Mouse (Mus musculus): ENCODE measurements around the gene Pkn1. TPM values are rescaled to one million over a fixed set of nuclear protein-coding genes. Genes with fewer than 3 reads are reported as not detected.

Pkn1 gene
- polyA plus RNA-seq, 1 experiment from 2014 or later: 25.1 TPM

DNA sequence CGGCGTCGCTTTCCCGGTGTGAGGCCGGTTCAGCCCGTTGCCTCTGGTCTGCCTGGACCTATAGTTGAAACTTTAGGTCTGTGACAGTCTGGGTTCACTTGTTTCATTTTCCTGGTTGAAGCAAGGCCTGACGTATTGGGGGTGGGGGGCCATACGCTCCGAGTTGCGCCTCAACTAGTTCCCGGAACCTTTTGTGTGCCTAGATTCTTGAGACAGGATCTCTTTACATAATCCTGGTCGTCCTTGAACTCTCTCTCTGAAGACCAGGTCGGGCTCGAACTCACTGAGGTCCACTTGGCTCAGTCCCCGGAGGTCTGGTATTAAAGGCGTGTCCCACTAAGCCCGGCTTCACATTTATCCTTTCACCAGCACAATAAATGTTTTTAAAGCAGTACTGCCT is 16.8 kb upstream of the Pkn1 start:
- H3K36me3 ChIP-seq (ENCODE audit: control insufficient read depth, insufficient read depth, low read length): peaks cover 11% of the 10 kb centered on the region
- no peaks in the 10 kb centered on the region for H3K9me3 ChIP-seq (ENCODE audit: control insufficient read depth, low read length)
- peak overlapping the region; percentile 79 for H3K4me2 ChIP-seq (ENCODE audit: low read depth, low read length)
- ATAC-seq (ENCODE audit: low read depth): no peak
- H3K4me1 ChIP-seq (ENCODE audit: control insufficient read depth, insufficient read depth, low read length): peaks cover 16% of the 10 kb centered on the region; the same call in 1 of the 2 replicates
- H3K27me3 ChIP-seq (ENCODE audit: control insufficient read depth, insufficient read depth, low read length): no peaks in the 10 kb centered on the region
- H3K9ac ChIP-seq (replicated peaks; ENCODE audit: low read depth, low read length): peak overlapping the region; percentile 69
- 1% methylated on average over 17 of the region's 17 CpGs for WGBS
- H3K27ac ChIP-seq (ENCODE audit: low read depth, low read length): peak overlapping the region; percentile 85
- H3K4me3 ChIP-seq (ENCODE audit: low read depth, low read length): peak overlapping the region; percentile 70

DNA sequence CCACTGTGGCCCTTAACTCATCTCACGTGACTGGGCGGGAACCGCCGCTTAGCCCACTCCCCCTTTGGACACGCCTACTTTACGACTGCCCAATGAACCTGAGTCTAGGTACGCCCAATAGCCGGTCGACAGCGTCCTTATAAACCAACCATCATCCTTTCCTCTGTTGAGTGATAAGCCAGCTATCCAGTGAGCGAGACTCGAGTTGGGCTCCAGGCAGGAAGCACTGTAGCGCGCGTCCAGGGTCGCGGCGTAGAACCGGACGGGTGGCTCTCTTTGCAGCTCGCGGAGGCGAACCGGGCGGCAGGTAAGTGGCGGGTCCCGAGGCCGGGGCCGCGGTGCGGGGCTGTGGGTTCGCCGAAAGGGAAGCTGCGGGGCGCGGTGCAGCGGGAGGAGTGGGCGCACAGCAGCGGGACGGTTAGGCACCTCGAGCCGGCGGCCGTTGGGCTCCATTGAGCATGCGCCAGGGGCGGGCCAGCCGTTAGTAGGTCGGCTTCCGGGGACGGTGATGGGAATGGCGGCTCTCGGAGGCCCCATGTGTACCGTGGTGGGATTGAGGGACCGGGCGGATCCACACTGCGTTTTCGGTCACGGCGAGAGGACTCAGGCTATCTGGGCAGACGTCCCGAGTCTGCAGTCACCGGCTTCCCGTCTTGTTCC is 16.2 kb upstream of the Pkn1 start, which contains the start of gene Ddx39:
Ddx39 (plus strand) TSS at position 147 of the 660 bp plus-strand sequence.
- Histone ChIP-seq H3K27ac (ENCODE audit: low read depth, low read length) (peak within 1 kb of the TSS; percentile 85), H3K27me3 (ENCODE audit: control insufficient read depth, insufficient read depth, low read length) (no peaks in the 10 kb centered on the region), H3K4me2 (ENCODE audit: low read depth, low read length) (peak within 1 kb of the TSS; percentile 79), H3K9ac (replicated peaks; ENCODE audit: low read depth, low read length) (peak within 1 kb of the TSS; percentile 69), H3K36me3 (ENCODE audit: control insufficient read depth, insufficient read depth, low read length) (peaks cover 5% of the 10 kb centered on the region; the same call in 1 of the 2 replicates), H3K9me3 (ENCODE audit: control insufficient read depth, low read length) (no peaks in the 10 kb centered on the region), H3K4me1 (ENCODE audit: control insufficient read depth, insufficient read depth, low read length) (peaks cover 16% of the 10 kb centered on the region; the same call in 1 of the 2 replicates), H3K4me3 (ENCODE audit: low read depth, low read length) (peak within 1 kb of the TSS; percentile 70)
- ATAC-seq (ENCODE audit: low read depth): peak; percentile 100
- under 1% methylated on average over 63 of the region's 63 CpGs for WGBS

DNA sequence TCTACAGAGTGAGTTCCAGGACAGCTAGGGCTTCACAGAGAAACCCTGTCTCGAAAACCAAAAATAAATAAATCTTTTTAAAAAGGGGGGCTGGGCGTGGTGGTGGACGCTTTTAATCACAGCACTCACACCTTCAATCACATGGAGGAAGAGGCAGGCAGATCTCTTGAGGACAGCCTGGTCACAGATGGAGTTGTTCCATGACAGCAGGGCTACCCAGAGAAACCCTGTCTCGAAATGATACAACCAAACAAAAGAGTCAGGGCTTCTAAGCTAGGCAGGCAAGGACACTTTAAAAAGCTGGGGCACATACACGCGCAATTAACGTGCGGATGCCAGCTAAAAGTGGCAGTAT is 15.7 kb upstream of the Pkn1 start:
- ATAC-seq (ENCODE audit: low read depth): no peak; the same call in 1 of the 2 replicates
- 16% methylated on average over 8 of the region's 8 CpGs for WGBS
- no peaks in the 10 kb centered on the region for H3K27me3 ChIP-seq (ENCODE audit: control insufficient read depth, insufficient read depth, low read length)

DNA sequence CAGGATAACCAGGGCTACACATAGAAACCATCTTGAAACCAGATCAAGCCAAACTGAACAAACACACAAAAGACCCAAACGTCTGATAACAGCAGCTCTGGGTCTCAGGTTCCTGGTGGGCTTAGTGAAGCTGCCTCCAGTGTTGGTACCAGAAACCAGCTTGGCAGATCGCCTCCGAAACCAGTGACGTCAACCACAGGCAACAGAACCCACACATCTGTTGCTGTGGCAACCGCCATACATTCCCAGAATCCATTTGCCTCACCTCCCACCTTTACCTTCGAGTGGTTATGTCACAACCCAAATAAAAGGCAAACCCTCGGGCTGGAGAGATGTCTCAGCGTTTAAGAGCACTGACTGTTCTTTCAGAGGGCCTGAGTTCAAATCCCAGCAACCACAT is 8.6 kb upstream of the Pkn1 start:
- Histone ChIP-seq H3K4me1 (ENCODE audit: control insufficient read depth, insufficient read depth, low read length) (no peaks in the 10 kb centered on the region), H3K9ac (replicated peaks; ENCODE audit: low read depth, low read length) (no peak overlapping the region), H3K4me3 (ENCODE audit: low read depth, low read length) (no peak overlapping the region), H3K27me3 (ENCODE audit: control insufficient read depth, insufficient read depth, low read length) (no peaks in the 10 kb centered on the region), H3K36me3 (ENCODE audit: control insufficient read depth, insufficient read depth, low read length) (no peaks in the 10 kb centered on the region), H3K27ac (ENCODE audit: low read depth, low read length) (no peak overlapping the region), H3K4me2 (ENCODE audit: low read depth, low read length) (no peak overlapping the region), H3K9me3 (ENCODE audit: control insufficient read depth, low read length) (no peaks in the 10 kb centered on the region)
- WGBS: 82% methylated on average over 8 of the region's 8 CpGs
- no peak for ATAC-seq (ENCODE audit: low read depth)

More for the DNA sequence above, 15.7 kb upstream of the Pkn1 start:
- peak overlapping the region; percentile 85 for H3K27ac ChIP-seq (ENCODE audit: low read depth, low read length)
- 0 out of 2 replicates have a peak, but pooled peaks cover 2% of the 10 kb centered on the region for H3K36me3 ChIP-seq (ENCODE audit: control insufficient read depth, insufficient read depth, low read length)
- peak overlapping the region; percentile 70 for H3K4me3 ChIP-seq (ENCODE audit: low read depth, low read length)
- H3K9ac ChIP-seq (replicated peaks; ENCODE audit: low read depth, low read length): no peak overlapping the region
- H3K9me3 ChIP-seq (ENCODE audit: control insufficient read depth, low read length): no peaks in the 10 kb centered on the region
- H3K4me1 ChIP-seq (ENCODE audit: control insufficient read depth, insufficient read depth, low read length): peaks cover 16% of the 10 kb centered on the region; the same call in 1 of the 2 replicates
- peak overlapping the region; percentile 79 for H3K4me2 ChIP-seq (ENCODE audit: low read depth, low read length)

DNA sequence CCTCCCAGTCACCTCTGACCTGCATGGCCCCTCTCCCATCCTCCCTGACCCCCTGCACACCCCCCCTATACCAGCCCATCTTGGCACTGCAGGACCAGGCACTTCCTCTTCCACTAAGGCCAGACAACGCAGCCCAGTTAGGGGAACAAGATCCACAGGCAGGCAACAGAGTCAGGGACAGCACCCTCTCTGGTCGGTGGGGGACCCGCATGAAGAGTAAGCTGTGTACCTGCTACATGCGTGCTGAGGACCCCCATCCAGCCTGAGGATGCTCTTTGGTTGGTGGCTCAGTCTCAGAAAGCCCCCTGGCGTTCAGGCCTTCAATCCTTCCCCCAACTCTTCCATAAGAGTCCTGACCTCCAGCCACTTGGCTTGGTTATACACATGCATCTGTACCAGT is 7.4 kb upstream of the Pkn1 start:
- H3K9ac ChIP-seq (replicated peaks; ENCODE audit: low read depth, low read length): no peak overlapping the region
- WGBS: 62% methylated on average over 5 of the region's 5 CpGs
- ATAC-seq (ENCODE audit: low read depth): no peak
- no peak overlapping the region for H3K4me2 ChIP-seq (ENCODE audit: low read depth, low read length)
- no peak overlapping the region for H3K27ac ChIP-seq (ENCODE audit: low read depth, low read length)
- H3K4me1 ChIP-seq (ENCODE audit: control insufficient read depth, insufficient read depth, low read length): no peaks in the 10 kb centered on the region
- H3K27me3 ChIP-seq (ENCODE audit: control insufficient read depth, insufficient read depth, low read length): no peaks in the 10 kb centered on the region
- no peak overlapping the region for H3K4me3 ChIP-seq (ENCODE audit: low read depth, low read length)
- H3K36me3 ChIP-seq (ENCODE audit: control insufficient read depth, insufficient read depth, low read length): no peaks in the 10 kb centered on the region
- H3K9me3 ChIP-seq (ENCODE audit: control insufficient read depth, low read length): no peaks in the 10 kb centered on the region

DNA sequence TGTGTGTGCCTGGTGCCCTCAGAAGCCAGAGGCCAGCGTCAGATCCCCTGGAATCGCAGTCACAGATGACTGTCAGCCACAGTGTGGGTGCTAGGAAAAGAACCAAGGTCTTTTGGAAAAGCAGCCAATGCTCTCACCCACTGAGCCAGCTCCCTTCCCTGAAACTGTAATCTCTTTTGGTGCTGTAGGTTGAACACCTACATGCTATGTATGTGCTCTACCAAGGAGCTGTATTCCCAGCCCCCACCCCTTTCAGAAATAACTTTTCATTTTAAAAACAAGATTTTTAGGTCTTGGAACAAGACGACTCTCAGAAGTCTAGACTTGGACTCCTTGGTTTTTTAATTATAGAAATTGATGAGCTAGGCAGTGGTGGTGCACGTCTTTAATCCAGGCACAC is 4.4 kb upstream of the Pkn1 start:
- ATAC-seq (ENCODE audit: low read depth): no peak
- Histone ChIP-seq H3K4me1 (ENCODE audit: control insufficient read depth, insufficient read depth, low read length) (peaks cover 4% of the 10 kb centered on the region; the same call in 1 of the 2 replicates), H3K27me3 (ENCODE audit: control insufficient read depth, insufficient read depth, low read length) (no peaks in the 10 kb centered on the region), H3K4me2 (ENCODE audit: low read depth, low read length) (no peak overlapping the region), H3K4me3 (ENCODE audit: low read depth, low read length) (no peak overlapping the region), H3K36me3 (ENCODE audit: control insufficient read depth, insufficient read depth, low read length) (no peaks in the 10 kb centered on the region), H3K27ac (ENCODE audit: low read depth, low read length) (no peak overlapping the region), H3K9ac (replicated peaks; ENCODE audit: low read depth, low read length) (no peak overlapping the region), H3K9me3 (ENCODE audit: control insufficient read depth, low read length) (no peaks in the 10 kb centered on the region)
- WGBS: 85% methylated on average over 4 of the region's 4 CpGs

DNA sequence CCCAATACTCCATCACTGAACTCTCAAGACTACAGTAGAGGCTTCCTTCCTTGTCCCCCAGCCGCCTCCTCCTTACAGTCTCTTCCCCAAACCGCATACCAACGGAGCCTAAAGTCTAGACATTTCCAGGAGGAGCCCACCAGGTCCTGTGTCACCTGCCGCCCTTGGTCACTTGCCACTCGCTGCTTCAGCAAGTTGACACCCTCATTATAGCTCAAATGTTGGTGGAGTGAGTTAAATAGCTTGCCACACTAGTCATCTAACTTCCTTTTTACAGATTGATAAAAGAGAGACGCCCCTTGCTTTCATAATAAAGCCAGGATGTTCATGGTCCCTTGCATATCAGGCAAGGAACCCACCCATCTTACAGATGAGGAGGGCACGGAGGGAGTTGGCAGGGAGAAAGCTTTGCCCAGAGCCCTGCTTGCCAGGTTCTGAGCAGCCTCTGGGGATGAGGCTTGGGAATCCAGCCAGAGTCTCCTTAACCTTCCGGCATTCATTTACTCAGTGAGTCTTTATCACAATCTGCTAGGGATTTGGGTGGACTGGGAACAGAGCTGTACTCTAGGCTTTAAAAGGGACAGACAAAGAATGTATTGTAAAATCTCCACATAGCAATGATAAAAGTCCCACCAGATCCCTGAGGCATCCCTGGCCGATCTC is 1.6 kb upstream of the Pkn1 start:
- no peak overlapping the region for H3K4me2 ChIP-seq (ENCODE audit: low read depth, low read length)
- no peak for ATAC-seq (ENCODE audit: low read depth)
- H3K4me1 ChIP-seq (ENCODE audit: control insufficient read depth, insufficient read depth, low read length): peaks cover 17% of the 10 kb centered on the region
- H3K27me3 ChIP-seq (ENCODE audit: control insufficient read depth, insufficient read depth, low read length): no peaks in the 10 kb centered on the region
- H3K9ac ChIP-seq (replicated peaks; ENCODE audit: low read depth, low read length): no peak overlapping the region
- no peak overlapping the region for H3K27ac ChIP-seq (ENCODE audit: low read depth, low read length)
- H3K4me3 ChIP-seq (ENCODE audit: low read depth, low read length): no peak overlapping the region
- H3K9me3 ChIP-seq (ENCODE audit: control insufficient read depth, low read length): no peaks in the 10 kb centered on the region
- no peaks in the 10 kb centered on the region for H3K36me3 ChIP-seq (ENCODE audit: control insufficient read depth, insufficient read depth, low read length)
- whole genome bisulfite sequencing: 77% methylated on average over 9 of the region's 9 CpGs

DNA sequence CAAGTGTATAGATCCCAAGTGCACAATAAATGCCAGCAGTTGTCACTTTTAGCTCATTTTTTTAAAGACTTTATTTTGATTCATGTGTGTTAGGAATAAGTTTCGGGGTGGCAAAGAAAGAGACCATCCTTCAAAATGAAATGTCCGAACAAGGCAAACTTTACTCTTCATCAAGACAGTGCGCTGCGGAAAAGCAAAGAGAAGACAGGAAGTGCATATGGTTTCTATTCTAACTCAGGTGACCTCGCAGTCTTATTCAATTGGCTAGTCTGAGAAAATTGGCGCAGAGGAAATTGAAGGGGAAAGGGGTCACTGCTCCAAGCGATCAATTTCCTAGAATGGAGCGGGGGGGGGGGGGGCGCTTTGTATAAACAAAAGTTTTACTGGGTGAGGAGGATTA is 587 bp upstream of the Pkn1 start:
- H3K4me3 ChIP-seq (ENCODE audit: low read depth, low read length): peak overlapping the region; percentile 91
- 0 out of 2 replicates have a peak overlapping the region, but pooled peaks have one; percentile 22 for H3K27ac ChIP-seq (ENCODE audit: low read depth, low read length)
- 43% methylated on average over 9 of the region's 9 CpGs for WGBS
- peak overlapping the region; percentile 95 for H3K9ac ChIP-seq (replicated peaks; ENCODE audit: low read depth, low read length)
- no peaks in the 10 kb centered on the region for H3K36me3 ChIP-seq (ENCODE audit: control insufficient read depth, insufficient read depth, low read length)
- no peaks in the 10 kb centered on the region for H3K9me3 ChIP-seq (ENCODE audit: control insufficient read depth, low read length)
- no peak for ATAC-seq (ENCODE audit: low read depth)
- peaks cover 17% of the 10 kb centered on the region for H3K4me1 ChIP-seq (ENCODE audit: control insufficient read depth, insufficient read depth, low read length)
- no peaks in the 10 kb centered on the region for H3K27me3 ChIP-seq (ENCODE audit: control insufficient read depth, insufficient read depth, low read length)
- H3K4me2 ChIP-seq (ENCODE audit: low read depth, low read length): peak overlapping the region; percentile 86

DNA sequence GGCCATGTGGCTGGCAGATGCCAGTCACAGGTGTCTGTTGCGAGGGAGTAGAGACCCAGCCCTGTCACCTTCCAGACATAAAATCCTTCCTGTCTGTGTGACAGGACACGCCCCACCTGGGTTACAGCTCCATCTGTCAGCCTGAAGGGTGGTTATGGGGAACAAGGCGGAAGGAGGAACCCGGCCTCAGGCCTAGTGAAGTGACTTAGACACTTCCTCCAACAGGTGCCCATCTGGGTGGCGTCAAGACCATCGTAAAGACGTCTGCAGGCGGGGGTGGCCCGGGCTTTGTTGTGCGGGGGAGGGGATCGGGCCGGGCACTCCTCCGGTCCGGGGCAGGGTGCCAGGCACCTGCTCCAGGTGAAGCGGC is 703 bp downstream of the Pkn1 start:
- Histone ChIP-seq H3K9ac (replicated peaks; ENCODE audit: low read depth, low read length) (peak overlapping the region; percentile 95), H3K4me3 (ENCODE audit: low read depth, low read length) (peak overlapping the region; percentile 91), H3K4me2 (ENCODE audit: low read depth, low read length) (peak overlapping the region; percentile 86), H3K36me3 (ENCODE audit: control insufficient read depth, insufficient read depth, low read length) (no peaks in the 10 kb centered on the region), H3K4me1 (ENCODE audit: control insufficient read depth, insufficient read depth, low read length) (peaks cover 17% of the 10 kb centered on the region), H3K9me3 (ENCODE audit: control insufficient read depth, low read length) (no peaks in the 10 kb centered on the region), H3K27me3 (ENCODE audit: control insufficient read depth, insufficient read depth, low read length) (no peaks in the 10 kb centered on the region), H3K27ac (ENCODE audit: low read depth, low read length) (peak overlapping the region; percentile 22; the same call in 1 of the 2 replicates)
- ATAC-seq (ENCODE audit: low read depth): peak; percentile 23; the same call in 1 of the 2 replicates
- WGBS: 3% methylated on average over 15 of the region's 15 CpGs

Measured in neural tube, embryonic 14.5 days (tissue).